Mouse (Mus musculus) left cerebral cortex, adult 2 months (tissue): ENCODE results near the gene Ophn1. TPM values are rescaled to one million over a fixed set of nuclear protein-coding genes. Genes with fewer than 3 reads are reported as not detected.

Experiments used
- DNase-seq, 2 experiments: peaks; one replicate each; pipeline ENCODE4 v3.0.0; 2021 to 2022; ENCODE audit warnings: low spot score in 2 of 2, mixed read lengths in 1 of 2; ENCODE audit errors: extremely low spot score in 1 of 2
- H3K27ac ChIP-seq: fragments of 200-600 bp; 2 replicates; pipeline ENCODE4 v1.8.1; 2022
- H3K4me3 ChIP-seq: fragments of 200-600 bp; 2 replicates; pipeline ENCODE4 v1.8.1; 2022
- CTCF ChIP-seq: fragments of 200-600 bp; IDR thresholded peaks from 2 replicates; pipeline ENCODE4 v1.8.1; 2022; ENCODE audit warnings: antibody characterized with exemption, mild to moderate bottlenecking, moderate library complexity
- intact Hi-C: fragments of 180-260 bp; cut with DNase I; formaldehyde crosslinking; loops from one replicate; pipeline ENCODE4 v1.15.1; 2025
- total RNA-seq, 2 experiments: library from RNA; stranded (reverse); gene quantifications; 2 replicates each; pipeline ENCODE4 v1.2.3; 2021

Ophn1 gene
- total RNA-seq, 2 experiments from 2014 or later = 36.9 to 42.1 TPM

- no peak for DNase-seq
- no peak for TF ChIP-seq CTCF
- intact Hi-C loops = no loop called here
- no peak overlapping the region for H3K4me3 ChIP-seq
- H3K27ac ChIP-seq = no peak overlapping the region
Measured at GRCm38 (mm10) chrX:98880314-98880713, 10.5 kb downstream of the Ophn1 start.

- no peak for TF ChIP-seq CTCF
- intact Hi-C loops = no loop called here
- no peak for DNase-seq
- H3K27ac ChIP-seq = no peak overlapping the region
- no peak overlapping the region for H3K4me3 ChIP-seq
Measured at GRCm38 (mm10) chrX:98875144-98875543, 15.7 kb downstream of the Ophn1 start.

GRCm38 (mm10) chrX:98874086-98874485, 16.7 kb downstream of the Ophn1 start:
- no peak for TF ChIP-seq CTCF
- Histone ChIP-seq H3K4me3 (no peak overlapping the region), H3K27ac (no peak overlapping the region)
- intact Hi-C loops = no loop called here
- DNase-seq = no peak

GRCm38 (mm10) chrX:98872064-98872463, 18.8 kb downstream of the Ophn1 start:
- DNase-seq = no peak
- intact Hi-C loops = no loop called here
- no peak for TF ChIP-seq CTCF
- Histone ChIP-seq H3K27ac (no peak overlapping the region), H3K4me3 (no peak overlapping the region)

- intact Hi-C loops = no loop called here
- TF ChIP-seq CTCF = no peak
- Histone ChIP-seq H3K27ac (no peak overlapping the region), H3K4me3 (no peak overlapping the region)
- DNase-seq = no peak
Measured at GRCm38 (mm10) chrX:98870541-98870940, 20.3 kb downstream of the Ophn1 start.

GRCm38 (mm10) chrX:98869735-98870134, 21.1 kb downstream of the Ophn1 start:
- H3K27ac ChIP-seq = no peak overlapping the region
- TF ChIP-seq CTCF = no peak
- no peak for DNase-seq
- intact Hi-C loops = no loop called here
- H3K4me3 ChIP-seq = no peak overlapping the region

GRCm38 (mm10) chrX:98869165-98869564, 21.7 kb downstream of the Ophn1 start:
- no peak for DNase-seq
- Histone ChIP-seq H3K27ac (no peak overlapping the region), H3K4me3 (no peak overlapping the region)
- no peak for TF ChIP-seq CTCF
- intact Hi-C loops = no loop called here

- no peak for TF ChIP-seq CTCF
- no peak for DNase-seq
- Histone ChIP-seq H3K4me3 (no peak overlapping the region), H3K27ac (no peak overlapping the region)
- intact Hi-C loops = no loop called here
Measured at GRCm38 (mm10) chrX:98860167-98860566, 30.7 kb downstream of the Ophn1 start.

GRCm38 (mm10) chrX:98856046-98856445, 34.8 kb downstream of the Ophn1 start:
- no peak for DNase-seq
- TF ChIP-seq CTCF = no peak
- H3K4me3 ChIP-seq = no peak overlapping the region
- no peak overlapping the region for H3K27ac ChIP-seq
- intact Hi-C loops = no loop called here

GRCm38 (mm10) chrX:98850869-98851268, 40.0 kb downstream of the Ophn1 start:
- TF ChIP-seq CTCF = no peak
- Histone ChIP-seq H3K4me3 (no peak overlapping the region), H3K27ac (no peak overlapping the region)
- intact Hi-C loops = no loop called here
- no peak for DNase-seq

GRCm38 (mm10) chrX:98841606-98842005, 49.2 kb downstream of the Ophn1 start:
- no peak for TF ChIP-seq CTCF
- H3K4me3 ChIP-seq = no peak overlapping the region
- DNase-seq = no peak
- H3K27ac ChIP-seq = no peak overlapping the region
- intact Hi-C loops = no loop called here

GRCm38 (mm10) chrX:98835989-98836388, 54.8 kb downstream of the Ophn1 start:
- TF ChIP-seq CTCF = no peak
- H3K27ac ChIP-seq = no peak overlapping the region

GRCm38 (mm10) chrX:98803813-98804212, 87.0 kb downstream of the Ophn1 start:
- Histone ChIP-seq H3K27ac (no peak overlapping the region), H3K4me3 (no peak overlapping the region)
- no peak for TF ChIP-seq CTCF
- intact Hi-C loops = no loop called here
- DNase-seq = no peak

More at GRCm38 (mm10) chrX:98835989-98836388, 54.8 kb downstream of the Ophn1 start:
- no peak overlapping the region for H3K4me3 ChIP-seq
- no peak for DNase-seq
- intact Hi-C loops = no loop called here
